Mouse (Mus musculus) telencephalon, adult 2 months (tissue): ENCODE results near the gene Lpin2.
A peak's percentile ranks its signal among the peaks of the same experiment; 100 is the strongest.

Experiments used
- DNase-seq: peaks from one replicate; pipeline ENCODE4 v3.0.0-alpha.2; 2011; ENCODE audit warnings: low read depth, low spot score

The Lpin2 gene

DNA sequence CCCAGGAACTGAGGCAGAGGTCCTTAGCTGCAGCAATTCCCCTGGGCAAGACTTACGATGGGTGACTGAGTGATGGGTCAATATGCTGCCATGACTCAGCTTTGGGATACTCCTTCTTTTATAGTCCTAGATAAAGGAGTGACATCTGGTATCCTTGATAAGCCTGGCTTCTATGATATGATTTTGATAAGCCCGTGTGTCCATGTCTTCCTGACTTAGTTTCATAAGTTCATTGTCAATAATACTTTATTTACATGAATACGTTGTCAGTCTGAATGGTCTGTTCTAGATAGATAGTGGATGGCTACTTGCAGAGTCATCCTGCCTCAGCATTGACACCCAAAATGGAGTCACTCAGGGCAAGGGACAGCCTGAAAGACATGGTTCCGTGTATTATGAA, 11.2 kb upstream of the Lpin2 start:
- DNase-seq, result no peak

DNA sequence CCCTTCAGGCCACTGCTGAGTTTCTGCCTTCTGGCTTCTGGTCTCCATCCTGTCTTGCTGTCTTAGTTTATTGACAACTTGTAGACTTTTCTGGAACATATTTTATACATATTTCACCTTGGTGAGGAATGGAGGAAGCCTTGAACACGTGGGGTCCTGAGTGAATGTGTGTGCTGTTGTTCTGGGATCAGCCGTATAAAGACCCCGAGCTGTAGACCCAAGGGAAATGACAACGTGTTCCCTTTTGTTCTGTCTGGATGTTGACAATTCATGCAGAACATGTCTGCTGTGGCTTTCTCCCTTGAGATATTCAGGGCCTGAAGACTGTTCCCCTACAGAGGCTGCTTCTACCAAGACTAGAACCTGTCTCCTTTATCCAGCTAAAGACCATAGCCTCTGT, 5.0 kb upstream of the Lpin2 start:
- no peak for DNase-seq

DNA sequence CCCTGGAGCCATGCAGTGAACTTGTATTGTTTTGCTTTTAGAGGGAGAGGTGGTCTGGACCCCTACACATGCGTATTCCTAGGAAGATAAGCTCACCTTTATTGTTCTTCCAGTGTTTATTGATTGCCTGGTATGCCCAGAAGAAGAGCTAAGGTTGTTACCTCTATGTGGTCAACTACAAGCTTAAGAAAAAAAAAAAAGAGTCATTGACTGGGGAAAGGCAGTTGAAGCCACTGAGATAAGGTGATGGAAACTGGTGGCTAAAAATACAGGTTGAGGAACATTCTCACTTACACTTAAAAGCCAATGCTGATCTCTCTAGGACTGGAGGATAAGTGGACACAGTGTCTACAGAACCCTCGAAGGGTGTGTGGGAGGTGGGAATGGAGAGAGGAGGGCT, 4.4 kb upstream of the Lpin2 start:
- DNase-seq, result no peak

DNA sequence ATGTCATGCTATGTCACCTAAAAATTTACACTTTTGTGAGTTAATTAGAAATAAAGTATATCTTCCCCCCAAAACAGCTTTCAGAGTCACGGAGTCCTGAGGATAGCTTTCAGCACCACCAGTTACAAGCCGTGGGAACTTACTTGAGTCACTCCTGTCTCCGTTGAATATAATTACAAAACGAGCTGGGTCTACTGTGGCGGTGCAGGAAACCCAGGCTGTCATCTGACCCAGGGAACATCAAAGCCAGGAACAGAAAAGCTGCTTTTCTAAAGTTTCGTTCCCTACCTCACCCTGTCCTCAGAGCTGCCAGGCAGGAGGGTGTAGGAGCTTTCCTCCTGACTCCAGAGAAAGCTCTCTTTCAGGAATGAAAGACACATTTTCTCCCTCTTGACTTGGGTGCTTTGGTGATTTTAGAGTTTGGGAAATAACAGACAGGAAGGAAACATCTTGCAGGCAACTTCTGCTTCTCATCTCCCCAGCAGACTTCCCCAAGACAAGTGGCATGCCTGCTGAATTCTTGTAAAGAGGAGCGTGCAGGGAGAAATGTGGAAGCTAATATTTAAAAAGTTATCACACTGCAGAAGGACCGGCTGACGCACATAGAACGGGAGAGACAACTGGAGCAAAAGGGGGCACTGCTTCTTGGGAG, 3.7 kb upstream of the Lpin2 start:
- peak; percentile 18 for DNase-seq

DNA sequence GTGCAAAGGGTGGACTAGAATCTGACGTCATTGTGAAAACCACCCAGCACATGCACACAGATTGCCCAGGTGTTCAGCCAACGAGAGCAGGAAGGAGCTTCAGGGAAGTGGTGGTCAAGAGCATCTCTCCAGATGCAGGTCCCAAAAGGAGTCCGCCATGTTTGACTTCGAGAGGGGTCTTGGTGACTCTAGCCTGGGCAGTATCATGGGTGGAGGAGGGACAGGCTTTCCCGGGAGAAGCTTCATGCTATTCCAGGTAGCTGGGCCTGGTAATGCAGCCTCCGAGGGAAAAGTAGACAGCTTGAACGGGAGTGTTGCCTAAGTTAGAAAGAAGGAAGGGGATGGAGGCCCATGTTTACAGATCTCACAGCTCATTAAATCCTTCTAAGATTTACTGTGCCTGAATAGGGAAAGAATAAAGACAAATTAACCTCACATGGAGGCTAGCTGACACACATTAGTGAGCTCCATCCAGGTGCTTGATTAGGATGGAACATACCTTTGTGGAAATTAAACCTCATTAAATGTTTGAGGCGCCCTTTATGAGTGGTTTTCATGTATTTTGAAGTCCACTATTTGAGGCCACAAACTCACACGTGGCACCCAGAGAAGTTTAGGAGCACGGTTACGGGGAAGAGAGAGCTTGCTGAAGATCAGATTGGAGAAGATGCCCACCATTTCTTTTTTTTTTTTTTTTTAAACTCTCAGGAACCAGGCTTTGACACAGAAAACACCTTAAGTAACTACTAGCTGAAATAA, 2.6 kb upstream of the Lpin2 start:
- DNase-seq, result no peak

DNA sequence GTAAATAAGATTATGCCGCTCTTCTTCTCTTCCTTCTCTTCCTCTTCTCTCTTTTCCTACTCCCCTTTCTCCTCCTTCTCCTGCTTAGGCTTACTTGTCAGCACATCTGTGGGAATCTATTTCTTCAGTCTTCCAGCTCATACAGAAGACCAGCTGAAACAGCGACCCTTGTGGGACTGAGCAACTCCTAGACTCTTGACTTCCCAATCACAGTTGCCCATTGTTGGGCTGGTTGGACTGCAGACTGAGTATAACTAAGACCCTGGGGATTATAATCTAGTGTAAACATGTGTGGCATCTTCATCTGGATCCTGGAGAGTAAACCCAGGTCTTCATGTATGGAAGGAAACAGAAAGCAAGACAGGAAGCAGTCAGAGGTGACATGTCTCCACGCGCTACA, 1.8 kb upstream of the Lpin2 start:
- no peak for DNase-seq

DNA sequence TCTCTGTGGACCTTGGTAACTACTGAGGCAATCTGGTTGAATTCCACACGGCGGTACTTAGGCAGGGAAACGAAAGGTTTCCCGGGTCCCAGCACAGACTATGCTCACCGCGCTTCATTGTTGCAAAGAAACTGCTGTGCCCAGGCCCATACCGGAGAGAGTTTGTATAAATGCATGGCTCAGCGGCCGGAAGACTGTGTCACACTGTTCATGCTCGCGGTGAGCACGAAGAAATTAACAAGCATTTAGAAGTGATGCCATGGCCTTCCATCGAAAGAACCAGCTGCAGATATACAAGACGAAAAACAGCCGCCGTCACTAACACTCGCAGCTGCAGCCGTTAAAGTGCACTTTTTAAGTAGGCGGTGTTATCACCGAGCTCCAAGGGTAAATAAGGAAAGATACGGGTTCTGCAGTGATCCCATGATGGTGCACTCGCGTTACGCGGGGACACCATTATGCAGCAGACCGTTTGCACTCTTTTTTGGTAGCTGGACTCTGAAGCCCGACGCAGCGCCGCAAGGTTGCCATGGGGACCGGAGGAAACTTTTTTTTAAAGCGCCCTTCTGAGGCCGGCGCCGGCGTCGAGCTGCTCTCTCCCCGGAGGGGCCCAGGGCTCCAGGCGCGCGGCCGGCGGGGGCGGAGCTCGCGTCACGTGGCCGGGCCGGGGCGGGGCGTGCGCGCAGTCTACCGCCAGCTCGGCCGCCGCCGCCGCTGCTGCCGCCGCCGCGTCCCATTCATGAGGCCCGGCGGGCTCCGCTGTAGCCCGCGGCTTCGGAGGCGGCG, 704 bp downstream of the Lpin2 start:
- DNase-seq, result peak; percentile 70

DNA sequence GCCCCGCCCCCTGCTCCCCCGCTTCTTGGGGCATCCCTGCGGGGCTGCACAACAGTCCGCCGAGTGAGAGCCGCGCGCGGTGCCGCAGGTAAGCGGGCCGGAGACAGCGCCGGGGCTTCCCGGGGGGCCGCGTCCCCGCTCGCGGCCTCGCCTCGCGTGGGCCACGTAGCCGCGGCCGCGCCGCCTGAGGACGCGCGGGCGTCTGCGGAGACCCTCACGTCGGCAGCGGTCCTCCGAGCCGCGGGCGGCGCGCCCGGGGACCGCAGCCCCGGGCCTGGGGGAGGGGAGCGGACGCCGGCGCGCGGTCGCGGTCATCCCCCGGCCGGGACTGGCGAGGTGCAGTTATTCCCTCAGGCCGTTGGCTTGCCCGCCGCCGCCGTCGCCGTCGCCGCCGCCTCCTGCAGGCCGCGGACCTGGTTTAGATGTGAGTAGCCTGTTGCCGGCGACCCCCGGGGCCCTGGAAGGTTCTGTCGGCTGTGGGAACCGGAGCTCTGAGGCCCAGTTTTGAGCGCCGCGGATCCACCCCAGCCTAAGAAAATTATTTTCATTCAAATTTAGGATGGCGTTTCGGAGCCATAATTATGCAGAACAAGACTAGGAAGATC, 1.4 kb downstream of the Lpin2 start:
- no peak for DNase-seq

DNA sequence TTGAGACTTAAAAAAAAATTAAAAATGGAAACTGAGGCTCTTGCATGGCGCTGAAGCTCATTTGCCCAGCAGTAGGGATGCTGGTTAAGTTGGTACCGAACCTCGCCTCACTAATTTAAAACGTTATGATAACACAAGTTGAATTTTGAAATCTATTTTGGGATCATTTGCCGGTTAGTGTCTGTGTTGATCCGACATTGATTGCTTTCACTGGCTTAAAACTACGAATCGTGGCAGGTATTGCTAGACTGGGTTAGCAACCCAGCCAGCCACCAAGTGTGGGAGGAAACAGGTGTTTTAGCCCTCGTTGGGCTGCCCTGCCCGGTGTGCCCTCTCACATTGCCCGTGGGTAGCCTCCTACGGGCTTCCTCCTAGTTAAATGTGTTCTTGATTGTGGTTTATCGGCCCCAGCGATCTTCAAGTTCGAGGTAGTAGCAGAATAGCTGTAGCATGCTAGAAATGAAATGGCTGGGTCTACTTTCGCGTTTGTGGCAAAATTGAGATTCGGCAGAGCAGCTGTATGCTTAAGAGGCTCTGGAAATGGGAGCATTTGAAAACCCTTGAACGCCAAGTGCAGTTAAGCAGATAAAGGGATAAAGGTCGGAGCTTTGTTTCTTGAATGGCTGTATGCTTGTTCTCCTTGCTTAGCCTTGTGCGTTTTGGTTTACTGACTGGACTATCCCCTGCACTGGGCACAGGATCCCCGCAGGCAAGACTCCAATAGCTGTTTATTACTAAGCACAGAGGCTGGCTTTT, 2.2 kb downstream of the Lpin2 start:
- DNase-seq, result no peak

DNA sequence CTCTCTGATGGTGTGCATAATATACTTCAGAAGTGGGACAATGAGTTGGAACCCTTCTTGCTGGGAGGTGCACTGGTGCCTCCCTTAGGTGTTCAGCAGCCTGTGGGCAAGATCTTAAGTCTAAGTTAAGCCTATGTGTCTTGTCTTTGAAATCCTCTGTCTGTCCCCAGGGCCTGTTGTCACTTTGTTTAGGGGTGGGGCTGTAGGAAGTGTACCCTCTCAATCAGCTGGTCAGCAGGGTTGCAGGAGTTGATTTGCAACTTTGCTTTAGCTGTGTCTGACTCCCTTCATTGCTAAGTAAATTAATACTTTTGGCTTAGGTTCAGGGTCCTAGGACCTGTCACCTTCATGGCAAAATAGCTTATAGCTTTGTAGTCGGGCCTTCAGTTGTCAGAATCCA, 3.0 kb downstream of the Lpin2 start:
- no peak for DNase-seq

DNA sequence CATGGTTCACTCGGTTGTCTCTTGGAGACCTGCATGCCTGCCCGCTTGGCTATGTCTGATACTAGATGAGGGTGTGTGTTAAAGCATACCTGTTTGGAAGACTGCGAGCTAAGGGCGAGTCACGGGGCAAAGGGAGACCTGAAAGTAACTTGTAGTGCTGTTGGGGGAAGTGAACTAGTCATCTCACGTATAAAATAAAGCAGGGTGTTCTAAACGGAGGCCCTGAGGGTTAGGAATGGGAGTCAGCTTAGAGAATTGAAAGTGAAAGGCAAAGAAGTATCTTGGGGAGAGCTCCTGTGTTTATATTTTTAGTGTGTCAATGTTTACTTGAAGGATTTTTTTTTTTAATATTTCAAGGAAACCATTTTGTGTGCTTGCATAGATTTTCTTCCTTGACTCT, 8.2 kb downstream of the Lpin2 start:
- DNase-seq, result no peak

DNA sequence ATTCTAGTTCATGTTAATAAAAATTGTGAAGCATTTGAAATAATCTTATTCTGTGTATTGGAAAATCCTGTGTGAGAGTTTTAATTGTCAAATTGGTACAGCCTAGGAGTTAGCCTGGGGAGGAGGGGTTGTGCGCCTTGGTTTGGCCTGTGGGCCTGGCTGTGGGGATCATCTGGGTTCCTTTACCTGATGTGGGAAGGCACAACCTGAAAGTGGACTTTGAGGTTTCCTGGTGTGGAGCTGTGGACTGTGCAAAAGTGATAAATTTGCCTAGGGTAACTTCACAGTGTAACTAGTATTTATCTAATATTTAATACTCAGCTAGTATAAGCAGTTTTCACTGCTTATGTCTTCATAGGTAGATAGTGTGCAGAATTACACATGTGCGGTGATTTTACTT, 8.7 kb downstream of the Lpin2 start:
- DNase-seq, result no peak

DNA sequence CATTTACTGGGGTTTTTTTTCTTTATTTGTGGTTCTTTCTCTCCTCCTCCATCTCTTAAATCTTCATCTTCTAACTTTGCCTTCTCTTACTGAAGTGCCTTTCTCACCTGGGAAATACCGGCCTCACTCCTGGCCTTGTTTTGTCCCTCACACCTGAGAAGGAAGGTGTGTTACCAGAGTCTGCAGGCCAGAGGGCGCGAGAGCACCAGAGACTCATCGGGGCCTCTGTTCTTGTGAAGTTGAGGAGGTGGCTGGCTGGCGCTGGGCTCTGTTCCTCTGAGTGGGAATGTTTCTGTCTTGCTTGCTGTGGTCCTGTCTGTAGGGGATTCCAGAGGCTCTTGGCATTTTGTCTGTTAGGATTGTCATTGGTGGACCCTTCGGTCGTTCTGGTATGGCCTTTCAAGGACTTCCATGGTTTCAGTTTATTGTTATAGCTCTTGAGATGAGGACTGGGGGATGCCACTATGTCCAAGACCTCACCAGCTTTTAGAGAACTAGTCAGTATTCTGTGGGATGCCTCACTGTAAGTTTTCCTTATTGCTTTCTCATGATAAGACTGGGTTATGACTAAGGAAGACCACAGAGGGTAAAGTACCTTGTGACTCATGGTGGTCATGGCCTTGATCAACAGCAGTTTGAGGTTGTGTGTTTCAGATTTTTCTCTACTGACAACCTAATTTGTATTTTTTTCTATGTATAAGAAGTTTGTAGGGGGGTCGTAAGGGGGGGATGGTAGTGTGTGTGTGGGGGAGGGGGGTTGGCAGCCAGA, 9.5 kb downstream of the Lpin2 start:
- DNase-seq, result no peak

DNA sequence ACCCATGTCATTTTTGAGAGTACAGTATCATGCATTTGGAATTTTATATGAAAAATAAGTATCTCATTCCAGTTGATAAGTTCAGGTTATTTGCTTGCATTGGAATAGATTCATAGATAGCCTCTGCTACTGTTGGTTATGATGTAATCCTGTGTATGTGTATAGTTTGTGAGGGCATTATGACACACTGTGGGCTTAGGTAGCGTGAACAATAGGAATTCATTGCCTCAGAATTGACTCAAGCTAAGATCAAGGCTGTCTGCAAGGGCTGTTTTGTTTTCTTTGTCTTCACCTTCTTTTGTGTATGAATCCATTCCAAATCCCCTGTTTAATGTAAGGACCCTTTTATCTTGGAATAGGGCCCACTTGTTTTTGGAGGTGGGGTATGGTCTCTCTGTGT, 10.7 kb downstream of the Lpin2 start:
- no peak for DNase-seq

DNA sequence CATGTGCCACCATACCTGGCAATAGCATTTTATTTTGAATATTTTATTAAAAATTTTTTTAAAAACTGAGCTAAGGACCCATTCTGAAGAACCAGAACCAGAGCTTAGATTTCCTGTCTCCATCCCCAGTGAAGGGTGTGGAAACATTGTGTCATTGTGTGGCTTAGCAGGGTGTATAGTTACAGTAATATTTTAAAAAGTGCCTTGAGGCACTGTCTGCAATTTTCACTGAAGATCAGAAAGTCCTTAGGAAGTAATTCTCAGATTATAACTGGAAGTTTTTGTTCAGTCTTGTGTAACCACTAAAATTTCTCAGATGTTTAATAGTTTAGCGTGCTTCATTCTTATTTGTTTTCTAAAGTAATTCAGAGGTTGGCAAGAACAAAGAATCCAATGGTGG, 11.1 kb downstream of the Lpin2 start:
- DNase-seq, result no peak

DNA sequence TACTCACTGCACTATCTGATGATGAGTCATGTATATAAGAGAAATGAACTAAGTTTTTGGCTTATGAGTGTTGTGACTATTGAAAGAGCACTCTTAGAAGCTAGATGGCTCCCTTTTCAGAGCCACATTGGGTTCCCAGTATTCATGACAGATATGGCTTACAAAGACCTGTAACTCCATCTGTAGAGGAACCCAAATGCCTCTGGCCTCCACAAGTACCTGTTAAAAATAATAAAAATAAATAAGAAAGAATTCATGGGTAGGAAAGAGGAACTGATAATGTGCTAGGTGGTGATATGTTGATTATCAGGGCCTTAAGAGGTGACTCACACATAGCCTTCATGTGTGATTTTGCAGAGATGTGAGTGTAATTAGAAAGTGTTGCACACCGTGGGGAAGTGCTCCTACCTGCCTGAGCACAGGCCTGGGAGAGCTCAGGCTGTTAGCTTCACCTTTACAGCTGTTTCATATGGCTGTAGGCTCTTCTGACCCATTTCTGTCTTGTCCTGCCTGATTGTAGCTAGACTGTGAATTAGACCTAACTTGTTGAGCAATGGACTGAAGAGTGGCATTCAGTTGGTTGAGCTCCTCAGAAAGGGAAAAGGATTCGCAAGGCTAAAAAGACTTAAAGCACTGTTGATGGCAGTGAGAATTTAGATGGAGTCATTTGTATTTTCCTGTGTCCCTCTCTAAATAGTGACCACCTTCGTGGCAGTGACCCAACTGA, 12.7 kb downstream of the Lpin2 start:
- no peak for DNase-seq

DNA sequence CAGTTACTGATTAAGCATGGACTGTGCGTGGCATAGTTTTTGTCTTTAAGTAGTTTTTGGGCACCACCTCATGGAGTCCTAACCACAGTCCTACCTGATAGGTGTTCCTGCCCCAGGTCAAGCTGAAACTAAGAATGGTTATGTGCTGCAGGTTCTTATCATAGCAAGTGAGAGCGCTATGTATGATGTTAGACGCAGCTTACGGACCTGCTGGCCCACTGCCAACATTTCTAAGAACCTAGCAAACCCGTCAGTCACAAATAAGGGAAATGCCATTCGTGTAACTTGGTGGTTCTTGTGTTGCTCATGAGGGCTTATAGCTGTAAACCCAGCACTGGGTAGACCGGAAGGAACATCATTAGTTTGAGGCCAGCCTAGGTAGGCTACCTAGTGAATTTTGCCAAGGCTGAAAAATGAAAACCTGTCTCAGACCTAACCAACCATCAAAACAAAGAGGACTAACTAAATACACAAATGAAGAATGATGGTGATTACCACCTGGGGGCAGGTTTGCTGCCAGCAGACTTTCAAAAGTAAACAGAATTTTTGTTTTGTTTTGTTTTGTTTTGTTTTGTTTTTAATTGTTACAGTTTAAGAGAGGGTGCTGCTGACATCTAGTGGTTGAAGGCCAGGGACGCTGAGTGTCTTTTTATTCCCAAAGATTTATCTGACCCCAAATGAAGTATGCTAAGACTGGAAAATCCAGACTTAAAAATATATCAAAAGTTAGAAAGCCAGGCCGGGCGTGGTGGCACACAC, 13.5 kb downstream of the Lpin2 start:
- no peak for DNase-seq

DNA sequence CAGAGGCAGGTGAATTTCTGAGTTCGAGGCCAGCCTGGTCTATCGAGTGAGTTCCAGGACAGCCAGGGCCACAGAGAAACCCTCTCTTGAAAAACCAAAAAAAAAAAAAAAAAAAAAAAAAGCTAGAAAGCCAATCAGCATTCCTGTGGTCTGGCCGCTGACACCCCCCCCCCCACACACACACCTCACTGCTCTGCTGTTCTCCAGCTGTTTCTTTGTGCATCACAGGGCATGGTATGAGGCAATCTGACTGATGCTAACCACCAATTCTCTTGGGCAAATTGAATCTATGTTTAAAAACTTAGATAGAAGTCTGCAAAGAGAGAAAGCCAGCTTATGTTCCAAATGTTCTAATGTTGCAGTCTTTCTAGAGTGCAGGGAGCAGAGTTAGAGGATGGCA, 14.1 kb downstream of the Lpin2 start:
- no peak for DNase-seq

DNA sequence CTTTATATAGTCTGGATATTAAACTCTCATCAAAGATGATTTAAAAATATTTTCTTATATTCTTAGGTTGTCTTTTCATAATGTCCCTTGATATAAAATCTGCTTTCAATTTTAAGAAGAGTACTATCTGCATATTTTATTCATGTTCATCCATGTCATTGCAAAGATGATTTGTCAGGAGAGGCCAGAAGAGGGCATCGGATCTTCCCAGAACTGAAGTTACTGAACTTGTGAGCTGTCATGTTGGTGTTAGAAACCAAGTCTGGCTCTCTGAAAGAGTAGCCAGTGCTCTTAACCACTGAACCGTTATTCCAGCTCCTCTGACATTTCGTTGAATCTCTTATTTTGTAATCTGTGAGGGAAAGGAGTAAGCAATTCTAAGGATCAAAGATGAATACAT, 17.0 kb downstream of the Lpin2 start:
- DNase-seq, result no peak

DNA sequence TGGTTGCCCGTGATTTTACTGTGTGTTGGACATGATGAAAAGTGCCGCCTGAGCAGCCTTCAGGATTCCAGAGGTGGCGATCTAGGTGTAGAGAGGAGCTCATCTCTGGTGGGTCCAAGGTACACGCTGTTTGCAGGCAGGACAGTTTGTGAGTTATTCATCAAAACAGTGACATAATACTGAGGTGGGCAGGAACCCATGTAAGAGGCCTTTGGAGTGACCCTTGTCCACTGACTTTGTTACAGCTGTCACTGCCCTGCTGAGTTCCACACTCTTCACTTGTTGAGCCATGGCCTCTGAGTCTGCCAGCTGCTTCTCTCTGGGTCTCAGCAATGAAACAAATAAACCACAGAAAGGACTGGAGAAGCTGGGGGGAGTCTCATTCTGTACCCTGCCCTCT, 19.8 kb downstream of the Lpin2 start:
- no peak for DNase-seq
